8 mouse cellular contexts compared by ENCODE assay signal in genomic region chr19:10258279-10259011, GRCm38 (mm10). TPM values are rescaled to one million over a fixed set of nuclear protein-coding genes. Genes with fewer than 3 reads are reported as not detected.
DNase-seq lines count a peak whose midpoint lies in the region; ATAC-seq lines count a peak whose summit lies in the region.

No protein-coding gene starts in this region.

- peaks cover 4% of the 10 kb centered on the region; the same call in 1 of the 2 replicates for H3K4me1 ChIP-seq in heart, embryonic 11.5 days (ENCODE audit: control insufficient read depth, insufficient read depth, low read length)
- peaks cover 10% of the 10 kb centered on the region for H3K4me1 ChIP-seq in limb, embryonic 12.5 days (replicated peaks)
- no peaks in the 10 kb centered on the region for H3K4me1 ChIP-seq in midbrain, embryonic 15.5 days

- peaks cover 22% of the 10 kb centered on the region for H3K27me3 ChIP-seq in heart, embryonic 11.5 days (ENCODE audit: control insufficient read depth, insufficient read depth, low read length)
- peaks cover 55% of the 10 kb centered on the region for H3K27me3 ChIP-seq in limb, embryonic 12.5 days
- H3K27me3 ChIP-seq in midbrain, embryonic 15.5 days (replicated peaks) = no peaks in the 10 kb centered on the region

- no peaks in the 10 kb centered on the region for H3K9me3 ChIP-seq in heart, embryonic 11.5 days (replicated peaks; ENCODE audit: control insufficient read depth, low read length)
- H3K9me3 ChIP-seq in limb, embryonic 12.5 days = no peaks in the 10 kb centered on the region
- no peaks in the 10 kb centered on the region for H3K9me3 ChIP-seq in midbrain, embryonic 15.5 days

- 23% methylated on average over 6 of the region's 6 CpGs for WGBS in heart, embryonic 11.5 days (ENCODE audit: insufficient replicate concordance)
- WGBS in limb, embryonic 12.5 days = 20% methylated on average over 6 of the region's 6 CpGs
- WGBS in midbrain, embryonic 15.5 days = 22% methylated on average over 6 of the region's 6 CpGs

- H3K4me3 ChIP-seq in heart, embryonic 11.5 days (ENCODE audit: low read depth, low read length) = no peak overlapping the region
- no peak overlapping the region for H3K4me3 ChIP-seq in limb, embryonic 12.5 days (replicated peaks)
- no peak overlapping the region for H3K4me3 ChIP-seq in midbrain, embryonic 15.5 days

- intact Hi-C loops in gastrocnemius, postnatal 36 days (cut with DNase I) = loop anchor here (5.0 kb wide), 1 partner anchor 179 kb away; no protein-coding TSS in a partner anchor

- no peak for ATAC-seq in heart, embryonic 11.5 days (replicated peaks; ENCODE audit: insufficient number of reproducible peaks, low FRiP score, low TSS enrichment)
- 0 out of 2 replicates have a peak, but pooled peaks have one; percentile 44 for ATAC-seq in limb, embryonic 12.5 days (ENCODE audit: insufficient number of reproducible peaks, insufficient read depth, low FRiP score, low TSS enrichment, low read depth)
- ATAC-seq in midbrain, embryonic 15.5 days (replicated peaks) = peak; percentile 62

- no peaks in the 10 kb centered on the region; the same call in 1 of the 2 replicates for H3K36me3 ChIP-seq in heart, embryonic 11.5 days (ENCODE audit: control insufficient read depth, insufficient read depth, low read length)
- no peaks in the 10 kb centered on the region for H3K36me3 ChIP-seq in limb, embryonic 12.5 days
- peaks cover 11% of the 10 kb centered on the region; the same call in 1 of the 2 replicates for H3K36me3 ChIP-seq in midbrain, embryonic 15.5 days (replicated peaks)

- DNase-seq in heart, adult 11 months = peak; percentile 96
- DNase-seq in embryo, embryonic 10.5 days (ENCODE audit: low spot score) = peak; percentile 89
- peak; percentile 66 to 76 for DNase-seq in gastrocnemius, postnatal 36 days
- DNase-seq in kidney, adult 18-20 months = peak; percentile 81
- peak; percentile 57 to 83 for DNase-seq in spleen, postnatal 10 days (ENCODE audit: low spot score in 2 of 2)

- H3K27ac ChIP-seq in heart, embryonic 11.5 days (ENCODE audit: low read depth, low read length) = no peak overlapping the region
- no peak overlapping the region for H3K27ac ChIP-seq in limb, embryonic 12.5 days
- H3K27ac ChIP-seq in midbrain, embryonic 15.5 days = no peak overlapping the region

- no peak overlapping the region for H3K9ac ChIP-seq in heart, embryonic 11.5 days (ENCODE audit: low read depth, low read length)
- H3K9ac ChIP-seq in limb, embryonic 12.5 days (replicated peaks) = no peak overlapping the region
- H3K9ac ChIP-seq in midbrain, embryonic 15.5 days = no peak overlapping the region

- no peak overlapping the region for H3K4me2 ChIP-seq in heart, embryonic 11.5 days
- H3K4me2 ChIP-seq in limb, embryonic 12.5 days = no peak overlapping the region
- no peak overlapping the region for H3K4me2 ChIP-seq in midbrain, embryonic 15.5 days

RNA-seq across cellular contexts. Expression of gene Myrf, which starts 17.9 kb away (rescaled TPM):
- 22.7 and 23.0 TPM in 2 replicates for polyA plus RNA-seq in heart, embryonic 11.5 days (2014; fragmentation: Nextera tagmentation; extraction: Ambion mirVana)
- under 1 TPM in 1 of 2 experiments, not detected in 1; 0.08 TPM for total RNA-seq in gastrocnemius, postnatal 36 days (2021)
- polyA plus RNA-seq in limb, embryonic 12.5 days (2016; fragmentation: Nextera tagmentation; extraction: Ambion mirVana) = 2.6 and 2.7 TPM in 2 replicates
- 0.62 and 0.79 TPM in 2 replicates for polyA plus RNA-seq in midbrain, embryonic 15.5 days (2015; fragmentation: Nextera tagmentation; extraction: Ambion mirVana)

RNA-seq across cellular contexts. Expression of gene Dagla, which starts 46.2 kb away (rescaled TPM):
- 0.66 and 0.79 TPM in 2 replicates for polyA plus RNA-seq in heart, embryonic 11.5 days (2014; fragmentation: Nextera tagmentation; extraction: Ambion mirVana)
- total RNA-seq in gastrocnemius, postnatal 36 days (2021) = 1 to 10 TPM; 6.9 to 8.9 TPM
- 1.8 and 2.4 TPM in 2 replicates for polyA plus RNA-seq in limb, embryonic 12.5 days (2016; fragmentation: Nextera tagmentation; extraction: Ambion mirVana)
- 12.7 and 13.4 TPM in 2 replicates for polyA plus RNA-seq in midbrain, embryonic 15.5 days (2015; fragmentation: Nextera tagmentation; extraction: Ambion mirVana)

RNA-seq across cellular contexts. Expression of gene Fen1, which starts 54.5 kb away (rescaled TPM):
- 59.3 and 70.9 TPM in 2 replicates for polyA plus RNA-seq in heart, embryonic 11.5 days (2014; fragmentation: Nextera tagmentation; extraction: Ambion mirVana)
- 1 to 10 TPM; 3.1 to 3.9 TPM for total RNA-seq in gastrocnemius, postnatal 36 days (2021)
- polyA plus RNA-seq in limb, embryonic 12.5 days (2016; fragmentation: Nextera tagmentation; extraction: Ambion mirVana) = 109 and 115 TPM in 2 replicates
- 25.5 and 27.8 TPM in 2 replicates for polyA plus RNA-seq in midbrain, embryonic 15.5 days (2015; fragmentation: Nextera tagmentation; extraction: Ambion mirVana)

RNA-seq across cellular contexts. Expression of gene Tmem258, which starts 54.6 kb away (rescaled TPM):
- polyA plus RNA-seq in heart, embryonic 11.5 days (2014; fragmentation: Nextera tagmentation; extraction: Ambion mirVana) = 412 and 418 TPM in 2 replicates
- total RNA-seq in gastrocnemius, postnatal 36 days (2021) = 10 to 100 TPM; 75.5 to 81.9 TPM
- polyA plus RNA-seq in limb, embryonic 12.5 days (2016; fragmentation: Nextera tagmentation; extraction: Ambion mirVana) = 417 and 421 TPM in 2 replicates
- polyA plus RNA-seq in midbrain, embryonic 15.5 days (2015; fragmentation: Nextera tagmentation; extraction: Ambion mirVana) = 324 and 334 TPM in 2 replicates
